Mouse (Mus musculus): ENCODE measurements at regions not wholly inside any gene's neighbourhood (a gene's known extent, or its start where the extent isn't known, plus 50 kb on each side); places are given as distances from the start of the nearest gene placed in this dataset.

DNA sequence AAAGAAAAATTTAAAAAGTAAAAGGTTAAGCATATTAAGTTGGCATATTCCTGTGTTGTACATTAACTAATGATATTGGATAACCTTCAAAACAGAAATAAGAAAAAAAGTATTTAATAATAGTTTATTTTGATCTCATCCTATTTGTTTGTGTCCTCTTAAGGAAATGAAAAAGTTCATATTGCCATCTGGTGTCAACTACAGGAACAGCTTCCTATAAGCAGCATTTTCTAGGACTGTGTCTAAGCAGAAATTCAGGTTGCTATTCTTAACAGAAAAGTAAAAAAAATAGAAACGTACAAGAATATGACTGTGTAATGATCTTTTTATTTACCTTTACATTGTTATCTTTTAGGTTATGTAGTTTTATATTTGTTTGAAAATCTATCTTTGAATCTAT, 313.4 kb upstream of the G6pd2 start:
- Histone ChIP-seq H3K27ac (replicated peaks) (no peak overlapping the region), H3K9me3 (no peaks in the 10 kb centered on the region), H3K36me3 (no peaks in the 10 kb centered on the region), H3K4me1 (no peaks in the 10 kb centered on the region), H3K4me2 (replicated peaks) (no peak overlapping the region), H3K4me3 (no peak overlapping the region), H3K9ac (replicated peaks) (no peak overlapping the region), H3K27me3 (no peaks in the 10 kb centered on the region)
- WGBS = 50% methylated on average over 1 of the region's 1 CpGs
- no peak for ATAC-seq (replicated peaks)

DNA sequence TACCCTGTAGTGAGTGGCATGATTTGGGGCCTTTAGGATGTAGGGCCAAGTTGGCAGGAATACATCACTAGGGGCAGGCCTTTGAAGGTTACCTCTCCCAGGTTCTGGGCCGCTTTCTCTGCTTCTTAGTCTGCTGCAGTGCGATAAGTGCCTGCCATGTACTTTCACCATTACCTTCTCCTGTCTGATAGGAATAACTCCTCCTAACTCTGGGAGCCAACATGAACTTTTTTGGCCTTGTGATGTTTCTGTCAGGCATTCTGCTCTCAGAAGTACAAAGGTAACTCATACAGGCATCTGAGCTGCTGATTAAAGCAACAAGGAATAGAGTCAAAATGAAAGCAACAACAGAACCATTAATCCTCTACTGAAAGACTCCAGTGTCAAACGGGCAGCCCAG, 301.2 kb upstream of the G6pd2 start:
- H3K9me3 ChIP-seq = 0 out of 2 replicates have a peak, but pooled peaks cover 3% of the 10 kb centered on the region
- no peaks in the 10 kb centered on the region for H3K4me1 ChIP-seq
- H3K4me2 ChIP-seq (replicated peaks) = no peak overlapping the region
- no peak for ATAC-seq (replicated peaks)
- 79% methylated on average over 3 of the region's 3 CpGs for WGBS
- no peak overlapping the region for H3K9ac ChIP-seq (replicated peaks)
- no peak overlapping the region for H3K27ac ChIP-seq (replicated peaks)
- H3K36me3 ChIP-seq = no peaks in the 10 kb centered on the region
- no peak overlapping the region for H3K4me3 ChIP-seq
- H3K27me3 ChIP-seq = no peaks in the 10 kb centered on the region

DNA sequence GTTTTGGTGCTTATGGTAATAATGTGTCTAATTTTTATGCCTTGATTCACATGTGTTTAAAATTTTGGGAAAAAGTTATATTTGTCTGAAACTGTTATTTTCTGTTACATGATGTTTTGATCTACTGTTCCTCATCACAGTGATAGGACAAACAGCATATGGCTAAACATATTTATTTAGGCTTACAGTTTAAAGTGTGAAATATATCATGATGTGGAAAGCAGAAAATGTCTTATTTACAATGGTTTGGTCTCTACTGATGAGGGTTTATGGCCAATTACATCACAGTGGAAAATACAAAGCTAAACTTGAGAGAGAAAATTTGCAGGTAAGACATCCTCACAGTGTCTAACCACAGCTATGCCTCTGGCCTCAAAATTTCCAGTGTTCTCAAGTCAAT, 268.1 kb upstream of the G6pd2 start:
- peak; percentile 75 for ATAC-seq (replicated peaks)
- Histone ChIP-seq H3K9me3 (no peaks in the 10 kb centered on the region), H3K4me3 (no peak overlapping the region), H3K36me3 (no peaks in the 10 kb centered on the region), H3K4me2 (replicated peaks) (no peak overlapping the region), H3K9ac (replicated peaks) (no peak overlapping the region), H3K4me1 (no peaks in the 10 kb centered on the region), H3K27ac (replicated peaks) (no peak overlapping the region), H3K27me3 (no peaks in the 10 kb centered on the region)

DNA sequence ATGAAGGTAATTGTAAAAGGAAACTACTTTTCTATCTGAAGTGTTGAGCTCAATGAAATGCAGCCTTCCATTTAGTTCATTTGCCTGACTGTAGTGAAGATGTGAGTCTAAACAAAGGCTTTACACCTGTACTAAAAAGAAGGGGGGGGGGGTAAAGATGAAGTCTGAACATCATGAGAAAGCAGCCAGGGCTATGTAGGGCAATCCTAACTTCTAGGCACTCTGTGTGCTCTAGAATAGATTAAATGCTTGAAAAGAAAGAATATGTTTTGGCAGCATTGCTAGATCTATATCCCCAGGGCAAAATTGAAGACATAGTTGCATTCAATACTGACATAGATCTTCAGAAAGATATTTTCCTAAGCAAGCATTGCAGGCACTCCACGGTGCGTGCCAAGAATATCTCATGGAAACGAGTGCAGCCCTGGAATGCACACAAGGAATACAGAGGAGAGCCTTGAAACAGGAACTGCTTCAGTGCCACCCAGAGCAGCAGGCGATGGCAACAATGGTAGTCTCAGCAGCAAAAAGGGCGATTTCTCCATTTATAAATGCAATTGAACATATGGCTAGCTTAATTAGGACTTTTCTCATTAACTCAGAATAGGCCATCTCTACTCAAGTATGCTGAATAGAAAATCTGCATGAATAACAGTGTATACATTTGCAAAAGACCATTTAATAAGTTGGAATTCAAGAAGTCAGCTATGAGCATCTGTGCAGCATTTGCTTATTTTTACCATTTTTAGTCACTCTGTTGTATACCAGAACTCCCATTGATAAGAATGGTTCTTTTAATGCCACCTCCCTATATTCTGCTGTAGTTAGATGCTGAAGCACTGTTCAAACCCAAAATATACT, 261.8 kb upstream of the G6pd2 start:
- Histone ChIP-seq H3K36me3 (no peaks in the 10 kb centered on the region), H3K27me3 (no peaks in the 10 kb centered on the region), H3K4me3 (no peak overlapping the region), H3K4me2 (replicated peaks) (no peak overlapping the region), H3K27ac (replicated peaks) (peak overlapping the region; percentile 77), H3K4me1 (peaks cover 6% of the 10 kb centered on the region), H3K9ac (replicated peaks) (no peak overlapping the region), H3K9me3 (no peaks in the 10 kb centered on the region)
- 32% methylated on average over 5 of the region's 5 CpGs for WGBS
- ATAC-seq (replicated peaks) = peak; percentile 97

DNA sequence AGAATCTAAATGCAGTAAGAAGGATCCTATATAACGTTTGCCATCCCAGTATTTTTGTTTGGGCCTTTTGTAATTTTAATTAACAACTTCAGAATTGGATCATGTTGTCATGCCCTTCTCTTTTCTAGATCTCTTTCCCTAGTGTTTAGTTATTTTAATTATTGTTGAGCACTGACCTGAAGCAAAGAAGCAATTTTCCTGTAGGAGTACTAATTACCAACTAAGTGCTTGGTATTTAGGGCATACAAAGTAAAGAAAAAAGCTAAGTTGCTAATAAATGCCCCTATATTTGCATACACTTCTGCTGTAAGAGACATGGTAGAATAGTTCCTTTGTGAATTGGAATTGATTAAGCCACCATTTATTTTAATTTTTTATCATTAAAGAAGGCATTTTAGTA, 255.1 kb upstream of the G6pd2 start:
- Histone ChIP-seq H3K4me1 (no peaks in the 10 kb centered on the region), H3K27me3 (no peaks in the 10 kb centered on the region), H3K9me3 (no peaks in the 10 kb centered on the region), H3K27ac (replicated peaks) (no peak overlapping the region), H3K4me3 (no peak overlapping the region), H3K9ac (replicated peaks) (no peak overlapping the region), H3K4me2 (replicated peaks) (no peak overlapping the region), H3K36me3 (no peaks in the 10 kb centered on the region)
- WGBS = 11% methylated on average over 1 of the region's 1 CpGs
- ATAC-seq (replicated peaks) = no peak
